28 mouse cellular contexts compared by ENCODE assay signal in genomic region chr3:82332067-82332466, GRCm38 (mm10). TPM values are rescaled to one million over a fixed set of nuclear protein-coding genes. Genes with fewer than 3 reads are reported as not detected.
"Had no signal": no experiment of that assay in that cellular context is flagged by ENCODE, and none has a peak within 500 bp of the region (broad histone marks: within the 10 kb centered on the region; RNA-seq: fewer than 3 reads in every experiment).

No protein-coding gene starts in this region.

- H3K4me1 ChIP-seq: embryonic facial prominence, embryonic 10.5 days; embryonic facial prominence, embryonic 12.5 days; embryonic facial prominence, embryonic 13.5 days; embryonic facial prominence, embryonic 15.5 days; forebrain, embryonic 12.5 days; forebrain, embryonic 13.5 days had no signal

- H3K27me3 ChIP-seq: embryonic facial prominence, embryonic 12.5 days; embryonic facial prominence, embryonic 13.5 days; embryonic facial prominence, embryonic 15.5 days; forebrain, embryonic 12.5 days; forebrain, embryonic 13.5 days; forebrain, embryonic 15.5 days had no signal

- DNase-seq: cerebellum, adult 18-20 months; cerebellum, adult 2 months; cerebellum, adult 8-10 months; cerebellum, adult 9-10 months; cerebellum, adult 9-11 months; cerebellum, postnatal 10 days; cerebellum, postnatal 14 days; cerebellum, postnatal 25 days; cerebellum, postnatal 36 days; embryo, embryonic 11 days; forebrain, postnatal 0 days; gastrocnemius, adult 2 months; gastrocnemius, postnatal 10 days; gastrocnemius, postnatal 14 days; gastrocnemius, postnatal 25 days; gastrocnemius, postnatal 36 days; heart, adult 18-20 months had no signal

- ATAC-seq: forebrain, embryonic 13.5 days; forebrain, embryonic 14.5 days; forebrain, embryonic 15.5 days; forebrain, embryonic 16.5 days; forebrain, postnatal 0 days had no signal

- H3K4me2 ChIP-seq: embryonic facial prominence, embryonic 12.5 days; embryonic facial prominence, embryonic 13.5 days; embryonic facial prominence, embryonic 15.5 days; forebrain, embryonic 12.5 days; forebrain, embryonic 13.5 days; forebrain, embryonic 15.5 days had no signal

- H3K9me3 ChIP-seq: embryonic facial prominence, embryonic 10.5 days; embryonic facial prominence, embryonic 12.5 days; embryonic facial prominence, embryonic 13.5 days; embryonic facial prominence, embryonic 15.5 days; forebrain, embryonic 10.5 days; forebrain, embryonic 12.5 days; forebrain, embryonic 15.5 days had no signal

- H3K36me3 ChIP-seq: embryonic facial prominence, embryonic 10.5 days; embryonic facial prominence, embryonic 12.5 days; embryonic facial prominence, embryonic 13.5 days; embryonic facial prominence, embryonic 15.5 days; forebrain, embryonic 10.5 days; forebrain, embryonic 12.5 days; forebrain, embryonic 15.5 days had no signal

- H3K27ac ChIP-seq: embryonic facial prominence, embryonic 10.5 days; embryonic facial prominence, embryonic 12.5 days; embryonic facial prominence, embryonic 13.5 days; embryonic facial prominence, embryonic 15.5 days; forebrain, embryonic 10.5 days; forebrain, embryonic 12.5 days; forebrain, embryonic 13.5 days; forebrain, embryonic 15.5 days; gastrocnemius, adult 2 months had no signal

- H3K4me3 ChIP-seq: embryonic facial prominence, embryonic 10.5 days; embryonic facial prominence, embryonic 12.5 days; embryonic facial prominence, embryonic 13.5 days; embryonic facial prominence, embryonic 15.5 days; erythroblast, embryonic 14.5 days; forebrain, embryonic 10.5 days; forebrain, embryonic 12.5 days; forebrain, embryonic 13.5 days; forebrain, embryonic 15.5 days; gastrocnemius, adult 2 months had no signal

- H3K9ac ChIP-seq: embryonic facial prominence, embryonic 12.5 days; embryonic facial prominence, embryonic 13.5 days; embryonic facial prominence, embryonic 15.5 days; forebrain, embryonic 12.5 days; forebrain, embryonic 13.5 days; forebrain, embryonic 15.5 days; forebrain, postnatal 0 days had no signal

RNA-seq across cellular contexts. Expression of gene Map9, which starts 25.8 kb away (rescaled TPM):
- polyA plus RNA-seq: erythroblast, embryonic 14.5 days had no signal
